In the genomic region with DNA sequence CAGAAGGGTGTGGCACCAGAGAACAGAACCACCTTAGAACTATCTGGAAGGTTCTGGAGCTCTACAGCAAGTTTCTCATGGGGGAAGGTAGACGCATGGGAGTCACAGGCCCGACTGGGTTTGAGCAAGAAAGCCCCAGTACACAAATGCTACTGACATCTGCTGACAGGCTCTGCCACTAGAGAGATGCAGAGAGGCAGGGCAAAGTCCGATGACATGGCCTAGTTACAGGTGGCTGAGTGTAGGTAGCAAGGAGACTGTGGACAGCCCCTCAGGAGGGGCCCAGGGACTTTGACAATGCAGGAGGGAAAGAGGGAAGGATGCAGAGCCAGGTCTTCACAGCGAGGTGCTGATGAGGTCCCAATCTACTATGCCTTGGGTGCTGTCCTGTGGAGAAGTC, we compare ENCODE assay signal across 27 mouse cellular contexts.
DNase-seq lines count a peak whose midpoint lies in the region; ATAC-seq and TF ChIP-seq lines count a peak whose summit lies in the region.
"Had no signal": no experiment of that assay in that cellular context is flagged by ENCODE, and none has a peak within 500 bp of the region (broad histone marks: within the 10 kb centered on the region; RNA-seq: fewer than 3 reads in every experiment).

No protein-coding gene starts in this region.

- H3K4me1 ChIP-seq in kidney, adult 2 months (ENCODE audit: control insufficient read depth, insufficient read depth, low read length): no peaks in the 10 kb centered on the region
- no peaks in the 10 kb centered on the region for H3K4me1 ChIP-seq in liver, postnatal 0 days (ENCODE audit: insufficient read depth)
- no peaks in the 10 kb centered on the region; the same call in 1 of the 2 replicates for H3K4me1 ChIP-seq in liver, embryonic 12.5 days
- H3K4me1 ChIP-seq in intestine, postnatal 0 days (replicated peaks; ENCODE audit: control insufficient read depth, insufficient read depth, low read length): no peaks in the 10 kb centered on the region
- H3K4me1 ChIP-seq: embryonic facial prominence, embryonic 13.5 days; heart, embryonic 10.5 days; heart, embryonic 13.5 days had no signal

- H3K9me3 ChIP-seq in liver, postnatal 0 days (ENCODE audit: low read length): no peaks in the 10 kb centered on the region
- H3K9me3 ChIP-seq in liver, embryonic 12.5 days (replicated peaks): no peaks in the 10 kb centered on the region
- H3K9me3 ChIP-seq in intestine, postnatal 0 days (ENCODE audit: control insufficient read depth): no peaks in the 10 kb centered on the region
- H3K9me3 ChIP-seq: embryonic facial prominence, embryonic 10.5 days; embryonic facial prominence, embryonic 13.5 days; forebrain, embryonic 12.5 days; forebrain, embryonic 15.5 days; heart, embryonic 10.5 days; heart, embryonic 13.5 days had no signal

- H3K27me3 ChIP-seq in kidney, adult 2 months (replicated peaks; ENCODE audit: control insufficient read depth, insufficient read depth, low read length): no peaks in the 10 kb centered on the region
- H3K27me3 ChIP-seq in liver, postnatal 0 days (ENCODE audit: insufficient read depth, low read length): no peaks in the 10 kb centered on the region
- H3K27me3 ChIP-seq in liver, embryonic 12.5 days (replicated peaks): no peaks in the 10 kb centered on the region
- H3K27me3 ChIP-seq in intestine, postnatal 0 days (replicated peaks; ENCODE audit: control insufficient read depth, insufficient read depth, low read length): no peaks in the 10 kb centered on the region
- H3K27me3 ChIP-seq: forebrain, embryonic 15.5 days; heart, embryonic 13.5 days had no signal

- H3K4me3 ChIP-seq in kidney, adult 2 months (ENCODE audit: insufficient read depth, low read depth, low read length): no peak overlapping the region
- H3K4me3 ChIP-seq in left cerebral cortex, adult 2 months: no peak overlapping the region
- no peak overlapping the region for H3K4me3 ChIP-seq in liver, postnatal 0 days (ENCODE audit: low read depth, low read length)
- H3K4me3 ChIP-seq in liver, embryonic 12.5 days: no peak overlapping the region
- no peak overlapping the region for H3K4me3 ChIP-seq in intestine, postnatal 0 days (ENCODE audit: low read depth, low read length)
- H3K4me3 ChIP-seq: embryonic facial prominence, embryonic 10.5 days; embryonic facial prominence, embryonic 13.5 days; erythroblast, embryonic 14.5 days; forebrain, embryonic 12.5 days; forebrain, embryonic 15.5 days; heart, adult 2 months; heart, embryonic 10.5 days; heart, embryonic 13.5 days had no signal

- TF ChIP-seq POLR2A in kidney, adult 2 months (IDR thresholded peaks at IDR 0.05; ENCODE audit: low read depth, low read length): no peak

- ATAC-seq in liver, postnatal 0 days: peak; percentile 49; the same call in 1 of the 2 replicates
- no peak for ATAC-seq in liver, embryonic 12.5 days
- peak; percentile 51; the same call in 1 of the 2 replicates for ATAC-seq in intestine, postnatal 0 days
- ATAC-seq: activated CD4-positive, CD25-positive, alpha-beta regulatory T cell, adult 4 months; forebrain, embryonic 15.5 days had no signal

- DNase-seq in kidney, adult 2 months: peak; percentile 44
- DNase-seq in kidney, postnatal 10 days: no peak
- DNase-seq in left cerebral cortex, adult 2 months (ENCODE audit: extremely low spot score in 1 of 2, low spot score in 2 of 2): no peak
- DNase-seq in left cerebral cortex, adult 8-10 months (ENCODE audit: low spot score in 2 of 2): no peak
- no peak for DNase-seq in liver, postnatal 0 days
- no peak for DNase-seq in heart, adult 11 months
- DNase-seq: adrenal gland, adult 8-10 months; adrenal gland, postnatal 25 days; cerebellum, adult 11-12 months; cerebellum, adult 8-10 months; cerebellum, postnatal 10 days; cerebellum, postnatal 36 days; embryo, embryonic 11 days; gastrocnemius, postnatal 25 days; heart, adult 2 months; heart, postnatal 14 days; heart, postnatal 4 days had no signal

- 67% methylated on average over 4 of the region's 4 CpGs for WGBS in kidney, adult 2 months
- 56% methylated on average over 4 of the region's 4 CpGs for whole genome bisulfite sequencing in liver, postnatal 0 days (ENCODE audit: insufficient replicate concordance)
- 69% methylated on average over 4 of the region's 4 CpGs for WGBS in liver, embryonic 12.5 days (ENCODE audit: insufficient replicate concordance)
- WGBS in intestine, postnatal 0 days: 44% methylated on average over 4 of the region's 4 CpGs

- H3K4me2 ChIP-seq in liver, postnatal 0 days (ENCODE audit: low read depth, low read length): no peak overlapping the region
- no peak overlapping the region for H3K4me2 ChIP-seq in liver, embryonic 12.5 days
- no peak overlapping the region for H3K4me2 ChIP-seq in intestine, postnatal 0 days (replicated peaks; ENCODE audit: low read depth)
- H3K4me2 ChIP-seq: embryonic facial prominence, embryonic 13.5 days; forebrain, embryonic 12.5 days; forebrain, embryonic 15.5 days; heart, embryonic 13.5 days had no signal

- no peak for TF ChIP-seq EP300 in liver, postnatal 0 days (IDR thresholded peaks at IDR 0.05; ENCODE audit: low read depth)

- TF ChIP-seq CTCF in kidney, adult 2 months (conservative IDR thresholded peaks at IDR 0.05; ENCODE audit: insufficient read depth, insufficient read length, low read depth, low read length): no peak
- TF ChIP-seq CTCF in left cerebral cortex, adult 2 months (IDR thresholded peaks at IDR 0.05): no peak
- TF ChIP-seq CTCF in liver, postnatal 0 days (IDR thresholded peaks at IDR 0.05; ENCODE audit: low read depth): no peak
- TF ChIP-seq CTCF in intestine, postnatal 0 days (IDR thresholded peaks at IDR 0.05; ENCODE audit: low read depth): no peak

- H3K36me3 ChIP-seq in kidney, adult 2 months (ENCODE audit: control insufficient read depth, insufficient read depth, low read length): no peaks in the 10 kb centered on the region
- H3K36me3 ChIP-seq in liver, postnatal 0 days (replicated peaks; ENCODE audit: insufficient read depth, low read length): no peaks in the 10 kb centered on the region
- H3K36me3 ChIP-seq in liver, embryonic 12.5 days: no peaks in the 10 kb centered on the region
- H3K36me3 ChIP-seq in intestine, postnatal 0 days (ENCODE audit: control insufficient read depth, insufficient read depth): no peaks in the 10 kb centered on the region
- H3K36me3 ChIP-seq: embryonic facial prominence, embryonic 10.5 days; embryonic facial prominence, embryonic 13.5 days; forebrain, embryonic 12.5 days; forebrain, embryonic 15.5 days; heart, embryonic 10.5 days; heart, embryonic 13.5 days had no signal

- intact Hi-C loops in left cerebral cortex, adult 2 months (cut with DNase I): loop anchor here (5.0 kb wide), 2 partner anchors 226 to 294 kb away; no protein-coding TSS in a partner anchor

- H3K9ac ChIP-seq in liver, postnatal 0 days (replicated peaks): no peak overlapping the region
- H3K9ac ChIP-seq in liver, embryonic 12.5 days: no peak overlapping the region
- H3K9ac ChIP-seq in intestine, postnatal 0 days (ENCODE audit: low read depth, low read length): no peak overlapping the region
- H3K9ac ChIP-seq: embryonic facial prominence, embryonic 13.5 days; forebrain, embryonic 12.5 days; forebrain, embryonic 15.5 days; heart, embryonic 13.5 days had no signal

- no peak overlapping the region for H3K27ac ChIP-seq in kidney, adult 2 months (ENCODE audit: insufficient read depth, low read depth, low read length)
- H3K27ac ChIP-seq in left cerebral cortex, adult 2 months: peak overlapping the region; percentile 66; the same call in 1 of the 2 replicates
- no peak overlapping the region for H3K27ac ChIP-seq in liver, postnatal 0 days (ENCODE audit: low read depth)
- no peak overlapping the region for H3K27ac ChIP-seq in liver, embryonic 12.5 days
- no peak overlapping the region for H3K27ac ChIP-seq in intestine, postnatal 0 days (ENCODE audit: low read depth, low read length)
- H3K27ac ChIP-seq: embryonic facial prominence, embryonic 13.5 days; forebrain, embryonic 12.5 days; forebrain, embryonic 15.5 days; heart, adult 2 months; heart, embryonic 10.5 days; heart, embryonic 13.5 days had no signal
